ENCODE assay signal across 18 mouse cellular contexts in genomic region chr1:82373924-82374323, GRCm38 (mm10). TPM values are rescaled to one million over a fixed set of nuclear protein-coding genes. Genes with fewer than 3 reads are reported as not detected.
DNase-seq lines count a peak whose midpoint lies in the region; ATAC-seq and TF ChIP-seq lines count a peak whose summit lies in the region.
"Had no signal": no experiment of that assay in that cellular context is flagged by ENCODE, and none has a peak within 500 bp of the region (broad histone marks: within the 10 kb centered on the region; RNA-seq: fewer than 3 reads in every experiment).

No protein-coding gene starts in this region.

- no peaks in the 10 kb centered on the region; the same call in 1 of the 2 replicates for H3K4me1 ChIP-seq in forebrain, embryonic 11.5 days (replicated peaks; ENCODE audit: control insufficient read depth, insufficient read depth, low read length)
- H3K4me1 ChIP-seq in forebrain, embryonic 13.5 days: no peaks in the 10 kb centered on the region
- peaks cover 18% of the 10 kb centered on the region for H3K4me1 ChIP-seq in liver, embryonic 16.5 days (ENCODE audit: control insufficient read depth, low read depth, low read length)
- H3K4me1 ChIP-seq in lung, adult 2 months (ENCODE audit: control insufficient read depth, insufficient read depth, low read length): no peaks in the 10 kb centered on the region
- H3K4me1 ChIP-seq: forebrain, embryonic 12.5 days; intestine, embryonic 15.5 days; lung, embryonic 15.5 days; neural tube, embryonic 15.5 days had no signal

- TF ChIP-seq CTCF in lung, adult 2 months (IDR thresholded peaks at IDR 0.05; ENCODE audit: insufficient read depth, low read length): no peak

- no peaks in the 10 kb centered on the region for H3K9me3 ChIP-seq in forebrain, embryonic 11.5 days (ENCODE audit: control insufficient read depth, low read length)
- no peaks in the 10 kb centered on the region for H3K9me3 ChIP-seq in forebrain, embryonic 13.5 days (replicated peaks)
- H3K9me3 ChIP-seq in liver, embryonic 16.5 days (replicated peaks; ENCODE audit: control insufficient read depth, low read length): no peaks in the 10 kb centered on the region
- H3K9me3 ChIP-seq: forebrain, embryonic 12.5 days; intestine, embryonic 15.5 days; lung, embryonic 15.5 days; megakaryocyte, embryonic 14.5 days; neural tube, embryonic 15.5 days had no signal

- no peaks in the 10 kb centered on the region for H3K27me3 ChIP-seq in forebrain, embryonic 11.5 days (ENCODE audit: control insufficient read depth, insufficient read depth, low read length)
- H3K27me3 ChIP-seq in forebrain, embryonic 13.5 days: no peaks in the 10 kb centered on the region
- no peaks in the 10 kb centered on the region for H3K27me3 ChIP-seq in liver, embryonic 16.5 days (ENCODE audit: control insufficient read depth, insufficient read depth, low read depth, low read length)
- H3K27me3 ChIP-seq: forebrain, embryonic 12.5 days; intestine, embryonic 15.5 days; lung, embryonic 15.5 days; megakaryocyte, embryonic 14.5 days; neural tube, embryonic 15.5 days had no signal

- no peak for TF ChIP-seq POLR2A in lung, adult 2 months (IDR thresholded peaks at IDR 0.05; ENCODE audit: borderline replicate concordance, extremely low read depth, low read depth, low read length)

- H3K27ac ChIP-seq in forebrain, embryonic 11.5 days (ENCODE audit: low read depth, low read length): no peak overlapping the region
- H3K27ac ChIP-seq in forebrain, embryonic 13.5 days: no peak overlapping the region
- peak overlapping the region; percentile 85 for H3K27ac ChIP-seq in liver, embryonic 16.5 days (ENCODE audit: low read length)
- H3K27ac ChIP-seq: intestine, embryonic 15.5 days; lung, embryonic 15.5 days; neural tube, embryonic 15.5 days had no signal

- no peak for DNase-seq in forebrain, embryonic 11.5 days (ENCODE audit: low spot score)
- peak; percentile 53 for DNase-seq in MEL-GATA-1-ER (ENCODE audit: extremely low read depth, low read depth)
- DNase-seq in cerebellum, adult 9-10 months: no peak
- no peak for DNase-seq in lung, adult 2 months
- no peak for DNase-seq in heart, adult 8-10 months (ENCODE audit: low spot score)
- DNase-seq: adrenal gland, adult 8-10 months; cerebellum, adult 11-12 months; heart, adult 18-20 months; kidney, postnatal 25 days; thymus, postnatal 25 days had no signal

- 0 out of 2 replicates have a peak, but pooled peaks have one; percentile 12 for ATAC-seq in forebrain, embryonic 11.5 days (replicated peaks; ENCODE audit: low FRiP score)
- ATAC-seq in forebrain, embryonic 13.5 days: no peak
- peak; percentile 43 for ATAC-seq in erythroblast, adult 5-6 weeks (replicated peaks; ENCODE audit: low FRiP score, poor library complexity, severe bottlenecking)
- peak; percentile 97 for ATAC-seq in liver, embryonic 16.5 days (ENCODE audit: low read depth)
- ATAC-seq: intestine, embryonic 15.5 days had no signal

- WGBS in forebrain, embryonic 11.5 days: 94% methylated on average over 8 of the region's 8 CpGs
- 95% methylated on average over 8 of the region's 8 CpGs for WGBS in forebrain, embryonic 13.5 days
- WGBS in liver, embryonic 16.5 days (ENCODE audit: insufficient replicate concordance): 48% methylated on average over 8 of the region's 8 CpGs
- WGBS in lung, adult 2 months: 92% methylated on average over 8 of the region's 8 CpGs

- no peak overlapping the region for H3K4me2 ChIP-seq in forebrain, embryonic 11.5 days (ENCODE audit: low read depth, low read length, severe bottlenecking)
- no peak overlapping the region for H3K4me2 ChIP-seq in forebrain, embryonic 13.5 days
- H3K4me2 ChIP-seq in liver, embryonic 16.5 days (ENCODE audit: low read depth, low read length): peak overlapping the region; percentile 38
- H3K4me2 ChIP-seq: forebrain, embryonic 12.5 days; intestine, embryonic 15.5 days; lung, embryonic 15.5 days; neural tube, embryonic 15.5 days had no signal

- H3K9ac ChIP-seq in forebrain, embryonic 11.5 days (ENCODE audit: low read length): no peak overlapping the region
- H3K9ac ChIP-seq in forebrain, embryonic 13.5 days: no peak overlapping the region
- no peak overlapping the region for H3K9ac ChIP-seq in liver, embryonic 16.5 days (ENCODE audit: low read depth, low read length)
- H3K9ac ChIP-seq: forebrain, embryonic 12.5 days; intestine, embryonic 15.5 days; lung, embryonic 15.5 days; neural tube, embryonic 15.5 days had no signal

- no peaks in the 10 kb centered on the region for H3K36me3 ChIP-seq in forebrain, embryonic 11.5 days (ENCODE audit: control insufficient read depth, insufficient read depth, low read length)
- H3K36me3 ChIP-seq in forebrain, embryonic 13.5 days (ENCODE audit: poor library complexity, severe bottlenecking): no peaks in the 10 kb centered on the region
- no peaks in the 10 kb centered on the region for H3K36me3 ChIP-seq in liver, embryonic 16.5 days (ENCODE audit: control insufficient read depth, insufficient read depth)
- H3K36me3 ChIP-seq: forebrain, embryonic 12.5 days; intestine, embryonic 15.5 days; lung, embryonic 15.5 days; neural tube, embryonic 15.5 days had no signal

- no peak overlapping the region for H3K4me3 ChIP-seq in forebrain, embryonic 11.5 days (ENCODE audit: low read depth, low read length)
- no peak overlapping the region for H3K4me3 ChIP-seq in forebrain, embryonic 13.5 days
- no peak overlapping the region for H3K4me3 ChIP-seq in liver, embryonic 16.5 days (ENCODE audit: low read depth, low read length)
- no peak overlapping the region for H3K4me3 ChIP-seq in lung, adult 2 months (replicated peaks; ENCODE audit: extremely low read depth, low read depth, low read length)
- H3K4me3 ChIP-seq: forebrain, embryonic 12.5 days; intestine, embryonic 15.5 days; lung, embryonic 15.5 days; megakaryocyte, embryonic 14.5 days; neural tube, embryonic 15.5 days had no signal

RNA-seq across cellular contexts. Expression of gene Rhbdd1, which starts 57.7 kb away (rescaled TPM):
- polyA plus RNA-seq in forebrain, embryonic 11.5 days (2014; fragmentation: Nextera tagmentation; extraction: Ambion mirVana): 6.3 and 7.5 TPM in 2 replicates
- 5.7 and 6.3 TPM in 2 replicates for polyA plus RNA-seq in forebrain, embryonic 13.5 days (2015; fragmentation: Nextera tagmentation; extraction: Ambion mirVana)
- 3.6 and 5.2 TPM in 2 replicates for total RNA-seq in erythroblast, adult 5-6 weeks (2015; ENCODE audit: low replicate concordance)
- 4.6 and 7.6 TPM in 2 replicates for total RNA-seq in erythroblast, adult 5-6 weeks (2017; ENCODE audit: low replicate concordance)
- polyA plus RNA-seq in liver, embryonic 16.5 days (2015; fragmentation: Nextera tagmentation; extraction: Ambion mirVana): 9.1 and 10.2 TPM in 2 replicates
- polyA plus RNA-seq in lung, adult 2 months (2012; rRNA removed): 13.5 and 16.3 TPM in 2 replicates
- 10 to 100 TPM in 3 of 4 experiments, 1 to 10 TPM in 1; 10.0 to 11.3 (median 10.6) TPM for total RNA-seq in heart, adult 8-10 months (2022)
